Mouse (Mus musculus) heart, postnatal 0 days (tissue): Measurements from ENCODE around the gene Zkscan1.

Experiments
- CTCF ChIP-seq: IDR thresholded peaks from 2 replicates; pipeline ENCODE4 v1.5.1; 2016; ENCODE audit warnings: antibody characterized with exemption, control low read depth, low read depth
- EP300 ChIP-seq: IDR thresholded peaks from 2 replicates; pipeline ENCODE4 v1.6.1; 2016; ENCODE audit warnings: antibody characterized with exemption, low read depth

- TF ChIP-seq EP300, result no peak
- TF ChIP-seq CTCF, result no peak
Measured at GRCm38 (mm10) chr5:138107130-138107529, 22.2 kb downstream of the Zkscan1 start.
